Mouse (Mus musculus) R1 (cell line): ENCODE data around the gene Ropn1l.
A peak's percentile ranks its signal among the peaks of the same experiment; 100 is the strongest.

Experiments used
- DNase-seq: peaks from one replicate; pipeline ENCODE4 v3.0.0-alpha.2; 2018; ENCODE audit warnings: low read depth, low spot score

Gene Ropn1l

DNA sequence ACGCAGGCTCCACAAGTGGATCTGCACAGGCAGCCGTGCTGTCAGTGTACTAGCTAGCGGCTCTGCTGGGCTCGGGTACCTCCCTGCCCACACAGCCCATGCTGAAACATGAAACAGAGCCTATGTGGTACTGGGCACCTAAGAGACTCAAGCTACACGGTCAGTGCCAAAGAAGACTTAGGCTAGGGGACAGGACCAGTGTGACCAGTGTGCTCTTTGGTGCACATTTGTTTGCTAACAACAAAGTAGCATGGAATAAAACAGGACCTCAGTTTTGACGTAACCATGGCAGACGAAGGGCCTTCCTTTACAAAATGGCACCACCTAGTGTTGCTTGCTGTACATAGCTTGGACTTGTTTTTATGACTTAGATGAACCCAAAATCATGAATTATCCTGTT lies 6.4 kb downstream of the Ropn1l start:
- peak; percentile 76 for DNase-seq

DNA sequence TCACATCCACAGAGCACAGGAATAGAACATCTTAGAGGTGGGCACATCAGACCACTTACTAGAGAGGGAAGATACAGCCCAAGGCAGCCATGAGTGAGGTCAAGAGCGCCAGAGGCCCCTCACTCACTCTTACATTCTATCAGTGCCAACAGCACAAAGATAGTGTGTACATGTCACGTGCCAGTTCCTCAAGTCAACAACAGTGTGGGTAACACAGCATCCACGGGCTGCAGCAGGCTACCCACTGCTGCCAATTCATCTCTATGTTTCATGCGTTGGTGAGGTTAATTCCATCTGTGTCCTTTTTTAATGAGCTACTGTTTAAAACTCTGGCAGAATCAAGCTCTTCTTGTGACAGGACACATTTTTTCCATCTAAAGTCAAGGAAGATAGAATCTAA lies 10.8 kb downstream of the Ropn1l start:
- no peak for DNase-seq

DNA sequence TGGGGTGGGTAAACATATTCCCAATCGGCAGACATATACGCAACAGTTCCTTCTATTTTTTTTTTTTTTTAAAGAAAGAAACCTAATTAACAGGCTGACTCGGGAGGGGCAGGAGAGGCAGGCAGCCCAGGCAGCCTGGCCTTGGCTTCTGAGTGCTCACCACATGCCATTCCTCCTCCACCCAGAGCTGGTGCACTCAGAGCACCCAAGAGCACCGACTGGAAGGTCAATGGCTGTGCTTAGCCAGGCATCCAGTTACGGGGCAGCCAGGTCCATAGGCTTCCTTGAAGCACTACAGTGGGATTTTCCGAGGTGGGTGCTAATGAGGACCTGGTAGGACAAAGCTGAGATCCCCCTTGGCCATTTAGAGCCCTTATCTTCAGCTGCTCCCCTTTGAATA lies 11.5 kb downstream of the Ropn1l start:
- no peak for DNase-seq

DNA sequence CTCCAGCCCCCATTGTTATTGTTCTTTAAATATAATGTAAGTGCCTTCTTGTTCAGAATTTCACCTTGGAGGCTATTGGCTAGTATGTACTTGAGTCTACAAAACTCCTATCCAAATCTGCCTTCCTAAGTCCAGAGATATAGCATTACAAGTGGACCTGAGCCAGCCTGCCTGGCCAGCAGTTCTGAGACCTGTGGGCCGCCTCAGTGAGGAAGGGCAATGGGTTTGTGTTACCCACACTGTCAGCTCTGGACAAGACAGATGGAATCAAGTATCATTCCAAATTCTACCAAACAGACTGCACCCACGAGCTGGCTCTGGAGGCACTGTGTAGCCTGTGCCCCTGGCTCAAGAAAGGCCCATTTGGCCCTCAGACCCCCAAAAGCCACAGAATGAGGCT lies 16.7 kb downstream of the Ropn1l start:
- no peak for DNase-seq

DNA sequence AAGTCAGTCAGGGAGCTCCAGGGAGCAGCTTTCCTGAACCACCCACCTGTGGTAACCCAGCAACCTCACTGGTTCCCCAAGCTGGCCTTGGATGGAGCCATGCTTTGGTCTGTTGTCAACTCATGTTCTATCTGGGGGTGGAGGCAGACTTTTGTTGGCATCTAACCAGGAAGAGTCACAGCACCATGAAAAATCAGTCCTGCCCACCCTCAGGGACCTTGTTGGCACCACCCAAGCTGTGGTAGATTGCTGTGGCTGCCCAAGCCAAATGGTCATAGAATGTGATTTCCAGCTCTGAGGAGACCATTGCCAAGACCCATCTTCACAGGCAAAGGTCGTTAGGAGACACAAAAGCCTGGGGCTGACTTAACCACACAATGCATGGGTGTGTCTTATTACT lies 17.5 kb downstream of the Ropn1l start:
- no peak for DNase-seq

DNA sequence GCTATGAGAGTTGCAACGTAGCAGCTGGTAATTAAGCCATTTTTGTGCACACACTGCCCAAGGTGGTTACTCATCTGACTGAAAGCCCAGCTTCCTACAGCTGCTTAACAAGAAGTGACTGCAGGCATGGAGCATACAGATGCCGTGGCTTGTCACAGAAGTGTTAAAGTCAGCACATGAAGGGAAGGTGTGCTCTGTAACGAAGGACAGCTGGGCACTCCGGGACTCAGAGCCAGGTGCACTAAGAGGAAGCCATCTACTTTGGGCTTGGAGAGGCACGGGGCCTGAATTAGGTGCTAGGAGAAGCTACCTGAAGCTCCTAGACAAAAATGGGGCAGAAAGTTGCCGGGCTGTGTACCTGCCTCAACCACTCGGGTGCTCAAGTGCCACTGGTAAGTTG lies 19.8 kb downstream of the Ropn1l start:
- DNase-seq, result no peak

DNA sequence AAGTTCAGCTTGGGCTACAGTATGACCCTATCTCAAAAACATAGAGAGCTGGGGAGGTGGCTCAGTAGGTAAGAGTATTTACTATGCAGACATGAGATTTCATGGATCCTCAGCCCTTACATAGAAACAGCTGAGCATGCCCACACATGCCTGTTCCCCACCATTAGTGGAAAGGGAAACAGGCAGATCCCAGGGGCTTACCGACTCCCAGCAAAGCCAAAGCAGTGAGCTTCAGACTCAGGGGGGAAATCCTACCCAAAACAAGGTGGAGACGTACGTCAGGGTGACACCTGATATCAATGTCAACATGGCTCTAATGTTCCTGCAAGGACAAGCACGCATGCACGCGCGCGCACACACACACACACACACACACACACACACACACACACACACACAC lies 21.7 kb downstream of the Ropn1l start:
- DNase-seq, result no peak

DNA sequence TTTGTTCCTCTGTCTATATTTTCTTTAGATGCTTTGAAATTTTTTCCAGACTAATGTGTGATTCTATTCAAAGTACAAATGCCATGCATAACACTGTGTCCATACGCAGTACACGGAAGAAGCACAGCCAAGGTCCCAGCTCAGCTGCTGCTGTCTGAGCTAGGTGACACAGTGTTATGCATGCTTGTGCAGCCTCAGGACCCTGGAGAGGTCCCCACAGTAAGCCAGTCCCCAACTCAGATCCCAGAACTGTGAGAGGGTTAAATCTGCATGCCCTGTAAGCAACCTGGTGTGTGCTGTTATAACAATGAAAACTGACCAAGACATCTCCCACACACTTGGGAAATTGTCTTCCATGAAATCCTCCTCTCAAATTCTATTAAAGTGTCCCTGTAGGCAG lies 23.5 kb downstream of the Ropn1l start:
- no peak for DNase-seq

DNA sequence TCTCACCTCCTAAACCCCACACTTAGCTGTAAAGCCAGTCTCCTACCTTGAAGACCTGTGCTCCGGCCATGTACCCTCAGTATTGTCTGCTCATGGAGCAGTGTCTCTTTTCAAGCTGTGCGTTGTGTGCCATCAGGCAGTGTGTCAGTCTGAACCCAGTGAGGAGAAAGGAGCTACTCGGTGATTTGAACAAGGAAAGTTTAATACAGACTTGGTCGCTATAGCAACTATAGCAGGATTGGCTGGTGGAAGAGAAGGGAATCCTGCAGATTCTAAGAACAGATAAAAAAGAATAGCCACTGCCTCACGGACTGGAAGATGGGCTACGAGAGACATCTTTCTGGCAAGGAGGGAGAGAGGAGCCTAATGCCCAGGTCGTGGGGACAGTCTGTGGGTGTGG lies 24.1 kb downstream of the Ropn1l start:
- no peak for DNase-seq

DNA sequence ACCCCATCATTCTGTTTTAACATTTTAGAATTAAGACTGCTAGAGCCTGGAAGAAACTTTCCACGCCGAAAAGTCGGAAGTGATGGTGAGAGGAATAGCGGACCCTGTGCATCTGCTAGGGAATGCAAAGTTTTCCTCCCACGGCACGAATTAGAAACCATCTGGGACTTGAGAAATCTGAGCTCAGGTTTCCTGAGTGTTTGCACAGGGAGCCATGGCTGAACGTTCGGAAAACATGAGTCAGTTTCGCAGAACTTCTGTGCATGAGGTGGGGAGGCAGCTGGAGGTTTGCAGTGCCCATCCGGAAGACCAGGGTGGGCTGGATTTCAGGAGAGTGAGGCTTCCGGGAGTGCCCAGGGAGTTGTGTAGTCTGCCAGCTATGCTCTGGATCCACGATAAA lies 25.0 kb downstream of the Ropn1l start:
- DNase-seq, result no peak

DNA sequence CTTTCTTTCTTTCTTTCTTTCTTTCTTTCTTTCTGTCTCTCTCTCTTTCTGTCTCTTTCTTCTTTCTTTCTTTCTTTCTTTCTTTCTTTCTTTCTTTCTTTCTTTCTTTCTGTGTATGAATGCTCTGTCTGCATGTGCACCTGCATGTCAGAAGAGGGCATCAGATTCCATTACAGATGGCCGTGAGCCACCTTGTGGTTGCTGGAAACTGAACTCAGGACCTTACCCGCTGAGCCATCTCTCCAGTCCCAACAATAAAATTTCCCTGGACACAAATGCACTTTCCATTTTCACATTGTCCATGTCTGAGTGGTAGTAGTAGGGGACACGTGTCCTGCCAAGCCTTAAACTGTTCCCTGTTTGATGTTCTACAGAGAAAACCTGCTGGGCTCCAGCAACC lies 26.1 kb downstream of the Ropn1l start:
- DNase-seq, result no peak

DNA sequence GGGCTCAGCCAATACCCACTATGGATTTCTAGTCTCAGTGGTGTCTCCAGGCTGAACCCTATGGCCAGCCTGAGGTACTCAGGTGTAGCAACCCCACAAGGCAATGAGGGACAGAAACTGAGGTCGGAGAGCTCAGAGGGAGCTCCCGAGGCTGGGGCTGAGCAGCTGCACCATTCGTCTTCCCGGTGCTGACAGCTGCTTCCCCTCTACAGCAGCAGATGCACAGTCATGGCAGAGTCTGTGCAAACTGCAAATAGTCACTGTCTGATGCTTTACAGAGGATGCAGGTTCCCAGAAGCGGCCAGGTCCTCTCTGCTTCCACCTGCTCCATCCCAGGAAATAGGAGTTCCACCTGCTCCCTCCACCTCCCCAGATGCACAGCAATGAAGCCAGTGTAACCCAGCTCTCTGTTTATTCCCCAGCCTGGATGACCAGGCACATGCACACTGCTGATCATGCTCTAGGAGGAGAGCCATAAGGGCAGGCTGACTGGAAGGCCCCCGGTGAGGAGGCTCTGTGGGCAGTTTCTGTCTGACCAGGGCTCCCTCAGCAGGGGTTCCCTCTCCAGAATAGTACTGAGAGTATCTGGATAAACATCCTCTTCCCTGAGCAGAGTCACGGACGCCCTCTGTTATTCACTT lies 27.4 kb downstream of the Ropn1l start:
- no peak for DNase-seq

DNA sequence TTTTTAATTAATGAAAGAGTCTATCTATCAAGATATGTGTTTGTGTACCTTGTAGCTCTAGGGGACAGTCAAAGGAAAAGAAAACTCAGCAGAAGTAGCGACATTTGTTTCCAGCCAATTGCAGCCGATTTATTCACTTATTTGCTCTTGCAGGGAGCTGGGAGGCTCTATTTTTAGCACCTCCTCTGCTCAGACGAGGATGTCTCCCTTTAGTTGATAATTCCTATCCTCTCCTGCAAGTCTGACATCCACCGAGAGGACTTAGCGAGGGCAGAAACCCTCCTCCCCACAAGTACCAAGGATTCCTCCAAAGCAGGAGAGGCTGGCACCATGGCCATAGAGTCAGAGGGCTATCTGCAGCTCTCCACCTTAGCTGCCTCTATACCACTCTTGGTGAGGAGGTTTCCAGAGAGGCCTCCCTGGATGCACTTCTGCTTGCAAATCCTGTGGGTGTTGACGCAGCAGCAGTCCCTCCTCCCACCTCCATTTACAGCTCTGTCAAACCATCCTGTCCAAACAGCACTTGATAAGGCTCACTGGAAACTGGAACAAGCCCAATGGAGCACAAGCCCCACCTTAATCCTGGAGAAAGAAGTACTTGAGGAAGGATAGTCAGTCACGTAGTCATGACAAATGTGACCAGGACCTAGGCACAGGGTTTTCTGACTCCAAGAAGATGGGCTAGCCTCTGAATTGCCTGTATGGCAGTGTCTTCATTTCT lies 30.7 kb downstream of the Ropn1l start:
- no peak for DNase-seq

DNA sequence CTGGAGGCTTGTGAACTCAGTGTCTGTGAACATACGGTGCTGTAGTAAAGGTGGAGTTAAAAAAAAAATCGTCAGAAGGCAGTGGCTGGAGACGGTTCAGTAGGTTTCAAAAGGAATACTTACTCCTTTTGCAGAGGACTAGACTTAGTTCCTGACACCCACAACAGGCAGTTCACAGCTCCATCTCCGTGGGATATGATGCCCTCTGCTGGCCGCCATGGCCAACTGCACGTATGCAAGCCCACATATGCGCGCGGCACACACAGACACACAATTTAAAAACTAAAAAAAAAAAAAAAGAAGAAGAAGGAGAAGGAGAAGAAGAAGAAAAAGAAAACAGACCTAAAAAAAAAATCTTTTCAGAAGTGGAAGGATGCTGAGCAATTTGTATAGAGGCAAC lies 34.5 kb downstream of the Ropn1l start:
- peak; percentile 82 for DNase-seq

DNA sequence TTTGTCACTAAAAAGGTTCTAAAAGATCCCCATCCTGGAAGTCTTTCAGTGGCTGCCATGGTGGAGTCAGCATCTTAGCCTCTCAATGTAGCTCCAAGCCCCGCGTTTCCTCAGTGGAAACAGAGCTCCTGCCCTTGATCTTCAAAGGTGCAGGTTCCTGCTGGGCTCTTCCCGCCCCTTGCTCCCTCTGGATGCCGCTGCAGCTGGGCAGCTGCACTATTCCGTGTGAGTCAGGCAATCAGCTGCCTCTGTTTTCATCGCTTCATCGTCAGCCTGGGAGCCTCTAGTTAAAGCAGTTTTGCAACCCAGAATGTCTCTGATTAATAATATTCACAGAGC lies 34.9 kb downstream of the Ropn1l start:
- peak; percentile 49 for DNase-seq

DNA sequence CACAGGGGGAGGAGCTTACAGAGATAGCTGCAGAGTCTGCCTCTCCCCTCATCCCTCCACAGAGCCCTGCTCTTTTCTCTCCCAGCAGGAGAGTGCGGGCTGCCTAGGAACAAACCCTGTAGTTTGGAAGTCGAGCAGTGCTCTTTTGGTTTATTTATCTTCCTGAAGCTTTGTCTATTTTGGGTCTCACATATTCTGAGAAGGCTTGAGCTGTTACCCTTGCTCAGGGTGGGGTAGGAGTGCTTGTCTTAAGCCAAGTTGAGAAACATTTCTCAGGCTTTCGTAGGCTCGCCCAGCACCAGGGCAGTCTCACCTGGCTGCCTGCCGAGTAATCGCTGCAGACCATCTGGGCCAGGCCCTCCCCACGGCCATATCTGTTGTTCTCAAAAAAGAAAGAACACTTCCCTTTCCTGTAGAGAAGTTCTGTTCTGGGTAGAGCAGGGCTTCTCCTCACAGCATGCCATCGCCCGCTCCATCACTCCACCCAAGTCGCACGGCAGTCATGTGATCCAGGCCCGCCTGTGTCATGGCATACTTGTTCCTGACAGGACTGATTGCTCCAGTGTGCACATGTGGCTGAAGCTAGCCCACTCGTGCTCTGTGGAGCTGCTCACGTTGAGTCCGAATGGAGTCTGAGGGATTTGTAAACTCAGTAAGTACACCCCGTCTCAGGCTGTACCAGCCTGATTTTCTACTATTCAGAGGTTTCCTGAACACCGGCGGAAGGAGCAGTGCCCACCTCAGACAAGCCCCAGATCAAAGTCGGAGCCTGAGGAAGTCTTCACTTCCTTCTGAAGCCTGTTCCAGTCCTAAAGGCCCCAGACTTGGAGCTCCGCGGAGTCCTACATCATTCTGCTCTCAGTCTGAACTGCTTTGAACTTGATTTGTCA lies 35.5 kb downstream of the Ropn1l start:
- DNase-seq, result peak; percentile 74

DNA sequence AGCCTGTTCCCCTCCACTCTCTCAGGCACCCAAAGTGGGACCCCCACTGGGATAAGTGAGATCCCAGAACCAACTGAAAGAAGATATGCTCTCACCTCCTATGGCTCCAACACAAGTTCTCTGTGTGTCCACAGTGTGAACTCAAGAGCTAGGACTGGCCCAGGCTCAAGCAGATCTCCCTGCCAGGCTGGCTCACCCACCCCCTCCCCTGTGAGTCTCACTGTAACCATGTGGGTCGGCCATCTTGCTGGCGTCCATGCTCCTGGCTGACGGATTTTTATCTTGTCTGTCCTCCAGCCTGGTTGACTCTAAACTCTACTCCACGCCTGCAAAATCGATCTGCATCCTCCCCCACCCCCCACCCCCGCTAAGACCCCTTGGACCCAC lies 36.1 kb downstream of the Ropn1l start:
- peak; percentile 68 for DNase-seq

DNA sequence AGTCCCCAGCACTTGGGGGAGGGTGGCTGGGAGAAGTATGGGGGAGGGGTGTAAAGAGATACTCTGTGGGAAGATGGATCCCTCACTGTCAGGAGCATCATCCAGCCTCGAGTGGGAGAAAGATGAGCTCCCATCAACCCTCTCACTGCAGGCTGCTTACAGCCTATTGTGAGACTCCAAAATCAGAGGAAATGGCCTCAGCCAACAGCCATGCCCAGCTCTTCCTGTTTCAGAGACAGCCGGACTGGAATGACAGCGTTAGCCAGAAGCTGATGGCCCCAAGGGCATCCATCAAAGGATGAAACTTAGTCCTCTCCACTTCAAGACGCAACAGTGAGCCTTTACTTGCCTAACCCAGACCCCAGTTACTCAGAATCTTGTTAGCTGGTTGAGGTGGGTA lies 38.4 kb downstream of the Ropn1l start:
- no peak for DNase-seq

DNA sequence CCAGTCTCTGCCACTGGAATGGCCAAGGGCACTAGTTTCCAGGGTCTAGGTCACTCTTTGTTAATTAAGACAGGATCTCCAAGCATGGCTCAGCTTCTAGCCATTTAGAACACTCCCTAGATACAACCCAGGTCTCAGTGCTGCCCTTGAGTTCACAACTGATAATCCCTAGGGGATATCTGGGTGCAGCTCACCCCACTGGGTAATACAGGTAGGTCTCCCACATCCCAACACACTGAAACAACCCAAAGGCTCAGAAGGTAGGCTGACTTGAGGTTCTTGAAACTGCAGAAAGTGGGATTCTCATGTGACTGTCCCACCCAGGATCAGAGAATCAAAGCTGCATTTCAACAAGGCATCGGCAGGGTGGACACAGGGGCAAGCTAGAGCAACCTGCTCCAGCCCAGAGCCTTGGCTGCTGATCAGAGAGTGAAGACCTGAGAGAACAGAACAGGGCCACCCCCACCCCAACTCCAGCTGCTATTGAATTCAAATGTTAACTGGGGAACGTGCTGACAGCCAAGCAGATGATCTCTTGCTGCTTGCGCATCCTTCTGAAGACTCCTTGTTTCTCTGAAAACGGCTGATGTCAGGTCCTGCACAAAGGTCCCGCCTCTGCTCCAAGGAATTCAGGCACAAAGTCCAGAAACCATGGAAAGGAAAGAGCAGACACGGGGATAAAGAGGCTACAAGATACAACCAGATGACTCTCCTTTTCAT lies 39.2 kb downstream of the Ropn1l start:
- DNase-seq, result peak; percentile 51

DNA sequence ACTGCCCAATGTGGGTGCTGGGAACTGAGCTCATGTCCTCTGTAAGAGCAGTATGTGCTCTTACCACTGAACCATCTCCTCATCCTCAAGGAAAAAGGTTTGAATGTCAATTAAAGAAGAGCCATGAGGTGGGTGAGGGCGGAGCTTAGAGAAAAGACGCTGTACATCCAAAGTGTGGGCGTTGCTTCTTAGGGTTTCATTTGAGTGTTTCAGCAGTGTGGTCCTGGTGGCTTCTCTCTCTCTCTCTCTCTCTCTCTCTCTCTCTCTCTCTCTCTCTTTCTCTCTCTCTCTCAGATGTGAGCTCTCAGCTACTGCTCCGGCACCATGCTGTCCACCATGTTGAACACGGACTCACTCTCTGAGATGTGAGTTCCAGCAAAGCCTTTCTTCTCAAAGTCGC lies 39.9 kb downstream of the Ropn1l start:
- DNase-seq, result peak; percentile 48

DNA sequence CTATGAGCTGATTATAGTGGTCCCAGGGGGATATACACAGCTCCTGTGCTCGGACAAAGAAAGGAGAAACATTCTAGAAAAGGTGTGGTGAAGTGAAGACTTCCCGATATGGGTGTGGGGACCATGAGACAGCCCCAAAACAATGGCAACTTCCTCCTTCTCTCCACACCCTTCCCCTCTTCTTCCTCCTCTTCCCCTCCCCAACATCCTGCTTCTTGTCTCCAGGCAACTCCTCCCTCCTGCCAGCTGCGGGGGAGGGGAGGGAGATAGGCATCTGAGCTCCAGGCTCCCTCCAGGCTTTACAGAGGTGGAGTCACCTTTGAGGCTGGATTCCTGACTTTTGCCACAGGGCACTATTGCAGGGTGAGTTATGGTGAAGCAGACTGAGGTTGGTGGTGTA lies 40.6 kb downstream of the Ropn1l start:
- DNase-seq, result peak; percentile 96

DNA sequence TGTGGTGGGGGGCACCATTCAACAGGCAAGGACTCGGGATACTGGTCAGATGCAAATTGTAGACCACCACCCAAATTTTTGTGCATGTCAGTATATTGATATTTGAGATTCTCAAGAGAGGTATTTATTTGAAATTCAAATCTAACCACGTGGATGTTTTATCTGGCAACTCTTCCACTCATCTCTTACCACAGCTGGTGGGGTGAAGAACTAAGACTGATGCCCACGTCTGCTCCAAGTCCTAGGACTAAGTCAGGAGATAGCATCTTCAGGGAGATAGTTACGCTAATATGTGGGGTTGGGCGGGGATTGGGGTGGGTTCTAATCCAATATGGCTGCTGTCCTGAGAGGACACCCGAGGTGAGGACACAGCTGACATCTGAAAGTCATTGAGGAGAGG lies 41.1 kb downstream of the Ropn1l start:
- no peak for DNase-seq
